Mouse (Mus musculus): ENCODE data around the gene Zfp423.

DNA sequence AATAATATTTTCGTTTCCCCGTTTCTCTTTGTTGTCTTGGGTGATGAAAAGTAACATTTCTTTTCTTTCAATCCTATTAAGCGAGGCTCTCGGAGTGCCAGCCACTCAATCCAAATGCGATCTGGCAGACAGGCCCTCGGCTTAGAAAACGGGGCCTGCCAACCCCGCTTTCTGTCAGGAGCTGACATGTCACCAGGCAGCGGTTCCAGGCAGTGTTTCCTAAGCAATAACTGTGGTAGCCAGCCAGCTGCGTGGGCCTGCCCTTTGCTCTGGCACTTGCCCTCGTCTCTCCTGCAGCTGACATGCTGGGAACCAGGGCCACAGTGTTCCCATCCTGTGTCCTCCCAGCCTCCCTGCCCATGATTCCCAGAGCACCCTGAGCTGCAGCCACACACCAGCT lies 221.5 kb downstream of the Zfp423 start:
- no peak for TF ChIP-seq POLR2A (IDR thresholded peaks at IDR 0.05; ENCODE audit: borderline replicate concordance, insufficient read depth, low read length)
- TF ChIP-seq CTCF (IDR thresholded peaks at IDR 0.05; ENCODE audit: borderline replicate concordance, insufficient read depth, low read depth, low read length): no peak

Data from cerebellum, adult 2 months (tissue).